Mouse (Mus musculus): ENCODE results near the gene Map3k14. TPM values are rescaled to one million over a fixed set of nuclear protein-coding genes. Genes with fewer than 3 reads are reported as not detected.
A peak's percentile ranks its signal among the peaks of the same experiment; 100 is the strongest.

Gene Map3k14
- total and polyA plus RNA-seq, 2 experiments from 2014 or later: 1.3 to 9.4 TPM

DNA sequence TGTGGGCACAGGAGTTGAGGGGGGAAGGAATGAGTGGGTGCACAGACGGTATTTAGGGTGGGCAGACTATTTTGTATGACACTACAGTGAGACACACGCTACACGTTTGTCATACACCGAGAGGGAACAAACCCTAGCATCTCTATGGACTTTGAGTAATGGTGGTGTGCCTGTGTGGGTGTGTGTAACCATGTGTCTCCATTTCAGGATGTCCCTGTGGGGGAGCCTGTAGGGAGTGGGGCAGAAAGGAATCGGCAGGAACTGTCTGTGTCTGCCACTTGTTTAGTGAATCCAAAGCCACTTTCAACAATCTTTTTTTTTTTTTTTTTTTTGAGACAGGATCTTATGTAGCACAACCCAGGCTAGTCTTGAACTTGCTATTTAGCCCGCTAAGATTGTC, 61.1 kb downstream of the Map3k14 start:
- no peak overlapping the region for H3K4me3 ChIP-seq (ENCODE audit: low read depth, low read length)
- no peaks in the 10 kb centered on the region for H3K36me3 ChIP-seq (replicated peaks; ENCODE audit: control insufficient read depth, insufficient read depth, low read length)
- 86% methylated on average over 6 of the region's 6 CpGs for WGBS
- H3K27ac ChIP-seq (ENCODE audit: low read depth): no peak overlapping the region
- DNase-seq (ENCODE audit: low spot score) (no peak), ATAC-seq (ENCODE audit: insufficient read depth, low read depth) (no peak)
- TF ChIP-seq CTCF (IDR thresholded peaks at IDR 0.05; ENCODE audit: low read depth): no peak
- no peak for TF ChIP-seq EP300 (IDR thresholded peaks at IDR 0.05; ENCODE audit: low read depth)
- no peak overlapping the region for H3K9ac ChIP-seq (replicated peaks; ENCODE audit: low read depth, low read length)
- H3K4me2 ChIP-seq (ENCODE audit: low read depth, low read length): no peak overlapping the region
- H3K27me3 ChIP-seq (ENCODE audit: control insufficient read depth, insufficient read depth, low read length): no peaks in the 10 kb centered on the region; the same call in 1 of the 2 replicates
- no peaks in the 10 kb centered on the region for H3K9me3 ChIP-seq (replicated peaks; ENCODE audit: control insufficient read depth, low read length)
- H3K4me1 ChIP-seq (ENCODE audit: control insufficient read depth, insufficient read depth): no peaks in the 10 kb centered on the region

DNA sequence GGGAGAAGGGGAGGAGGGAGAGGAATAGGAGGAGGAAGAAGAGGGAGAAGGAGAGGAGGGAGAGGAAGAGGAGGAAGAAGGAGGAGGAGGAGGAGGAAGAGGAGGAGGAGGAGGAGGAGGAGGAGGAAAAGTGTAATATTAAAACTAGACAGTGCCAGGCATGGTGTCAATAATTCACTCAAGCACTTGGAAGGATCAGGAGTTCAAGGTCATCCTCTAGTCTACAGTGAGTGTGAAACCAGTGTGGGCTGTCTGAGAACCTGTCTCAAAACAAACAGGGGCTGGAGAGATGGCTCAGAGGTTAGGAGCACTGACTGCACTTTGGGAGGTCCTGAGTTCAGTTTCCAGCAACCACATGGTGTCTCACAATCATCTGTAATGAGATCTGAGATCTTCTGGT, 64.9 kb downstream of the Map3k14 start:
- TF ChIP-seq CTCF (IDR thresholded peaks at IDR 0.05; ENCODE audit: low read depth) (no peak), EP300 (IDR thresholded peaks at IDR 0.05; ENCODE audit: low read depth) (no peak)
- peaks cover 30% of the 10 kb centered on the region for H3K27me3 ChIP-seq (ENCODE audit: control insufficient read depth, insufficient read depth, low read length)
- H3K4me3 ChIP-seq (ENCODE audit: low read depth, low read length): no peak overlapping the region
- 0 out of 2 replicates have a peak, but pooled peaks cover 10% of the 10 kb centered on the region for H3K4me1 ChIP-seq (ENCODE audit: control insufficient read depth, insufficient read depth)
- H3K4me2 ChIP-seq (ENCODE audit: low read depth, low read length): no peak overlapping the region
- H3K36me3 ChIP-seq (replicated peaks; ENCODE audit: control insufficient read depth, insufficient read depth, low read length): no peaks in the 10 kb centered on the region
- DNase-seq (ENCODE audit: low spot score): no peak
- H3K9me3 ChIP-seq (replicated peaks; ENCODE audit: control insufficient read depth, low read length): no peaks in the 10 kb centered on the region
- H3K9ac ChIP-seq (replicated peaks; ENCODE audit: low read depth, low read length): no peak overlapping the region
- ATAC-seq (ENCODE audit: insufficient read depth, low read depth): no peak
- H3K27ac ChIP-seq (ENCODE audit: low read depth): no peak overlapping the region

DNA sequence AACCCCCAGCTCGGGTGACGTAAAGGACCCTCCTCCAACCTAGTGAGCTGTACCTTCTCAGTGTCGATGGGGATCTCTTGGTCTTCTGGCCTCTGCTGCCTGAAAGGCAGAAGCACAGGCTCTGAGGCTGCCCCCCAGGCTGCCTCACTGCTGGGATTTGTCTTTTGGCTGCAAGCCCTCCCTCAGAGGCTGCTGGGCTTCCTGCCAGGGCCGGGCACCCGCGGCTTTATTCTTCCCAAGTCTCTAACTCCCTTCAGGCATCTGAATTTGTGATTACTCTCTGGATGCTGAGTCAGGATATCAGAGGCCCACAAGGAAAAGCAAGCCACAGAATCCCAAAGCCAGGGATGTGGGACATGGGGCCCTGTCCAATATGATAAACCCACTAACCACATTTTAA, 65.6 kb downstream of the Map3k14 start:
- Histone ChIP-seq H3K36me3 (replicated peaks; ENCODE audit: control insufficient read depth, insufficient read depth, low read length) (no peaks in the 10 kb centered on the region), H3K9me3 (replicated peaks; ENCODE audit: control insufficient read depth, low read length) (no peaks in the 10 kb centered on the region), H3K27me3 (ENCODE audit: control insufficient read depth, insufficient read depth, low read length) (peaks cover 37% of the 10 kb centered on the region), H3K4me1 (ENCODE audit: control insufficient read depth, insufficient read depth) (0 out of 2 replicates have a peak, but pooled peaks cover 10% of the 10 kb centered on the region), H3K9ac (replicated peaks; ENCODE audit: low read depth, low read length) (no peak overlapping the region), H3K27ac (ENCODE audit: low read depth) (no peak overlapping the region), H3K4me3 (ENCODE audit: low read depth, low read length) (no peak overlapping the region), H3K4me2 (ENCODE audit: low read depth, low read length) (no peak overlapping the region)
- ATAC-seq (ENCODE audit: insufficient read depth, low read depth) (peak; percentile 61), DNase-seq (ENCODE audit: low spot score) (peak; percentile 55)
- TF ChIP-seq EP300 (IDR thresholded peaks at IDR 0.05; ENCODE audit: low read depth) (no peak), CTCF (IDR thresholded peaks at IDR 0.05; ENCODE audit: low read depth) (no peak)
- WGBS: 17% methylated on average over 6 of the region's 6 CpGs

DNA sequence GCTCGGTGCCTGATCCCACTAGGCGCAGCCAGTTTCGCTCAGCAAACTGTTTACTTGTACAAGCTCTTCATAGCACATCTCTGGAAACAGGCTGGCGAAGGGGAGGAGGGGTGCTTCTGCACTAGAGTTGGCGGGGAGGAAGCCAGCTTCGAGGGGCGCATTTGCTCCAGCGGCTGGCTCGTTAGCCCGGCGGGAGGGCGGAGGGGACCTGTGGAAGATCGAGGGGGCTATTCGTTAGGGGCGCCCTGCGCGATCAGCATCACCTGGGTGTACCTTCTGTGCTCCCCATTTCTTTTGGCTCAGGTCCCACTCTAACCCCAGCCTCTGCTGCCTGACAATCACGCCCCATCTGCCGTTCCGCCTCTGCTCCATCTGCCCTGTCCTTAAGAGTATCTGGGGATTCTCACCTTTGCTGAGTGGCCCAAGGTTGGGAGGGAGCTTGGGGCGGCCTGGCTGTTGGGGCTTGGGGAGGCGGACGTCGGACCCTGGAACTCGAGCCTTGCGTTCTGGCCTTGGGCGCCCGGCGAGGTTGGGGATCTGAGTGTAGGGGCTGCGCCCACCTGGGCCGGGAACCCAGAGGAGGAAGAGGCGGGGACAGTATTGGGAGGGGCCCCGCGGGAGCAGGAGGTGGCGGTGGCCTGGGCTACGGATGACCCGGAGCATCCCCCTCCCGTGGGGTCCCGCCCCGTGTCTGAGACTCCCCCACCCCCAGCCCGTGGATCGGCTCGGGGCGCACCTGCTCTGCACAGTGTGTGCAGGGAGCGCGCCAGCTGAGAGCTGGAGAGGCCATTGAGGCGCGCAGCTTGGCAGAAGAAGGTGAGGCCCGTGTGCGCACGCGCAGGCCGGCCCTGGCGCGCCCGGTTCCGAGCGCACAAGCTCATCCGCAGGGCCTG, 68.1 kb downstream of the Map3k14 start:
- DNase-seq (ENCODE audit: low spot score) (no peak), ATAC-seq (ENCODE audit: insufficient read depth, low read depth) (peak; percentile 25; the same call in 1 of the 2 replicates)
- no peak overlapping the region for H3K27ac ChIP-seq (ENCODE audit: low read depth)

DNA sequence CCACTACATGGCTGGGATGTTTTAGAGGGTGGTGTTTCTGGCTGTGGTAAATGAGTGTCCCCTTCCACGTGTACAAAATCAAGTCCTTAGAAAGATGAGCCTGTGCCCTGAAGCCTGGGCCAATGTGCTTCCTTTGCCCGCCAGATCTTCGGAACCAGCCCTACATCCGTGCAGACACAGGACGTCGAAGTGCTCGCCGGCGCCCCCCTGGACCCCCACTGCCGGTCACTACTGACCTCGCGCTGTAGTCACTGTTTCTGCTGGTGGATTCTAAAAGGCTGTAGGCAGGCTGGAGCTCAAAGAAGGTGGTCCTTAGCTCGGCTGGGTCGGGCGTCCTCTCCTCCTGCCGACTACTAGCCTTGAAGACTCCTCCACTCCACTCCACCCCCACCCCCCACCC, 68.9 kb downstream of the Map3k14 start:
- no peak overlapping the region for H3K4me2 ChIP-seq (ENCODE audit: low read depth, low read length)
- peaks cover 70% of the 10 kb centered on the region for H3K27me3 ChIP-seq (ENCODE audit: control insufficient read depth, insufficient read depth, low read length)
- no peak for DNase-seq (ENCODE audit: low spot score)
- H3K4me3 ChIP-seq (ENCODE audit: low read depth, low read length): no peak overlapping the region
- H3K27ac ChIP-seq (ENCODE audit: low read depth): no peak overlapping the region
- no peaks in the 10 kb centered on the region for H3K36me3 ChIP-seq (replicated peaks; ENCODE audit: control insufficient read depth, insufficient read depth, low read length)
- no peak for ATAC-seq (ENCODE audit: insufficient read depth, low read depth)
- 0 out of 2 replicates have a peak, but pooled peaks cover 10% of the 10 kb centered on the region for H3K4me1 ChIP-seq (ENCODE audit: control insufficient read depth, insufficient read depth)
- H3K9ac ChIP-seq (replicated peaks; ENCODE audit: low read depth, low read length): no peak overlapping the region
- TF ChIP-seq EP300 (IDR thresholded peaks at IDR 0.05; ENCODE audit: low read depth): no peak
- no peak for TF ChIP-seq CTCF (IDR thresholded peaks at IDR 0.05; ENCODE audit: low read depth)
- 23% methylated on average over 16 of the region's 16 CpGs for WGBS
- no peaks in the 10 kb centered on the region for H3K9me3 ChIP-seq (replicated peaks; ENCODE audit: control insufficient read depth, low read length)

More for the DNA sequence above, 68.1 kb downstream of the Map3k14 start:
- H3K27me3 ChIP-seq (ENCODE audit: control insufficient read depth, insufficient read depth, low read length): peaks cover 62% of the 10 kb centered on the region
- H3K9ac ChIP-seq (replicated peaks; ENCODE audit: low read depth, low read length): 0 out of 2 replicates have a peak overlapping the region, but pooled peaks have one; percentile 9
- TF ChIP-seq CTCF (IDR thresholded peaks at IDR 0.05; ENCODE audit: low read depth): no peak
- no peak for TF ChIP-seq EP300 (IDR thresholded peaks at IDR 0.05; ENCODE audit: low read depth)
- no peaks in the 10 kb centered on the region for H3K9me3 ChIP-seq (replicated peaks; ENCODE audit: control insufficient read depth, low read length)
- H3K36me3 ChIP-seq (replicated peaks; ENCODE audit: control insufficient read depth, insufficient read depth, low read length): no peaks in the 10 kb centered on the region
- 0 out of 2 replicates have a peak, but pooled peaks cover 10% of the 10 kb centered on the region for H3K4me1 ChIP-seq (ENCODE audit: control insufficient read depth, insufficient read depth)
- peak overlapping the region; percentile 71 for H3K4me2 ChIP-seq (ENCODE audit: low read depth, low read length)
- WGBS: 6% methylated on average over 58 of the region's 59 CpGs
- peak overlapping the region; percentile 42 for H3K4me3 ChIP-seq (ENCODE audit: low read depth, low read length)
